Mouse (Mus musculus): Measurements from ENCODE around the gene Cox8a.

The Cox8a gene

GRCm38 (mm10) chr19:7225096-7225690, 7.8 kb upstream of the Cox8a start:
- intact Hi-C loops (cut with DNase I): no loop called here

GRCm38 (mm10) chr19:7224253-7224652, 6.8 kb upstream of the Cox8a start:
- intact Hi-C loops (cut with DNase I): no loop called here

DNA sequence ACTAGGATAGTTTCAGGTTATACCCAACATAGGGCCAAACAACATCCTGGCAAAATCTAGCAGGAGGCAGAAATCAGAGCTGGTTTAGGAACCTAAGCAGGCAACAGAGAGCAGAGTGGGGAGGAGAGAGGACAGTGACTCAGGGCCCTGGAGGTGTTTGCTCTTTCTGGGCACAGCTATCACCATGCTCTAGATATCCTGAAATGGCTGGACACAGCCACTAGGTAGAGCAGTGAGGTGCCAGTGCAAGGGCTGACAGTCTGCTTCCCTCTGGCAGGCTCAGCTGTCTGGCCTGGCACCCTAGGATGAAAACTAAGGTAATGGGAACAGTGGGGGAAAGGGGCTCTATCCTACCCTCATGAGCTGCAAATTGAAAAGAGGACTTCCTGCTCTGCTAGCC, 6.1 kb upstream of the Cox8a start:
- intact Hi-C loops (cut with DNase I): no loop called here

- intact Hi-C loops (cut with DNase I): no loop called here
Measured at GRCm38 (mm10) chr19:7222196-7222595, 4.8 kb upstream of the Cox8a start.

GRCm38 (mm10) chr19:7218753-7219152, 1.3 kb upstream of the Cox8a start:
- intact Hi-C loops (cut with DNase I): no loop called here

- intact Hi-C loops (cut with DNase I): no loop called here
Measured at GRCm38 (mm10) chr19:7217926-7218267, 481 bp upstream of the Cox8a start.

DNA sequence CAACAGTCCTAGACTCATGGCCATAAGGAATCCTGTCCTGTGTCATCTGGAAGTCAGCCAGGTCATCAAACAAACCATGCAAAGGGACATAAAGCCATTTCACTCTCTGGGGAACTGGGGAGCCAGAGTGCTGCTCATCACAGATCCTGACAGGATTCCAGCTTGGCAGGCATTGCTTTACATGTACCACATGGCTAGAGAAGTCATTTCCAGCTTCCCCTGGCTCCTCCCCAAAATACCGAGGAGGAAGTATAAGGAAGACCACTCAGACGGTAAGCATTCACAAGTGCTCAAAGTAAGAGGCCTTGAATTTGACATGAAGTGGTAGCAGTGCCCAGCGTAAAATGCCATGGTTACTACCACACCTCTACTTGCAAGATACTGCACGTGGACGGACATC, 2.9 kb downstream of the Cox8a start:
- intact Hi-C loops (cut with DNase I): no loop called here

- intact Hi-C loops (cut with DNase I): no loop called here
Measured at GRCm38 (mm10) chr19:7213010-7213409, 4.4 kb downstream of the Cox8a start.

- intact Hi-C loops (cut with DNase I): no loop called here
Measured at GRCm38 (mm10) chr19:7212216-7212615, 5.2 kb downstream of the Cox8a start.

DNA sequence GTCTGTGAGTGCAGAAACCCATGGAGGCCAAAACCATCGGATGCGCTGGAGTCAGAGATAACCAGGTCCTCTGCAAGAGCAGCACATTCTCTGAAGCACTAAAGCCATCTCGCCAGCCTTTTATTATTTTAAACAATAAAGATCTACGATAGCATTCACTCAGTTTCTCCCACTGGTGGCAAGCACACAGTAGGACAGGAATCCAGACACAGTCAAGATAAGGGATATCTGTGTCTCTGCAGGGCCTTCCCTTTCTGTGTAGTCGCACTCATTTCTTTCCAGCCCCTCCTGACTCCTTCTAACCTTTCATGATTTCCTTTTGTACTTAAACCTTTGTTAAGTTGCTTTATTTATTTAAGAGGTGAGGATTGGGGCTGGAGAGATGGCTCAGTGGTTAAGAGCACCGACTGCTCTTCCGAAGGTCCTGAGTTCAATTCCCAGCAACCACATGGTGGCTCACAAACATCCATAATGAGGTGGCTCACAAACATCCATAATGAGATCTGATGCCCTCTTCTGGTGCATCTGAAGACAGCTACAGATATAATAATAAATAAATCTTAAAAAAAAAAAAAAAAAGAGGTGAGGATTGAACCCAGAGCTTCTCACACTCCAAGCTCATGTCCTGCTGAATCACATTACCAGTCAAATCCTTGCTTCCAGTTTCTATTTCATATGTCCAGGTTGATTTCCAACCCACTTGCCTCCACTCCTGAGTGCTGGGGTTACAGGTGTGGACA, 7.3 kb downstream of the Cox8a start:
- intact Hi-C loops (cut with DNase I): no loop called here

GRCm38 (mm10) chr19:7205753-7206736, 11.4 kb downstream of the Cox8a start, which contains the start of gene Otub1:
Otub1 (minus strand) TSS chr19:7206316.
- intact Hi-C loops (cut with DNase I): no loop called here

DNA sequence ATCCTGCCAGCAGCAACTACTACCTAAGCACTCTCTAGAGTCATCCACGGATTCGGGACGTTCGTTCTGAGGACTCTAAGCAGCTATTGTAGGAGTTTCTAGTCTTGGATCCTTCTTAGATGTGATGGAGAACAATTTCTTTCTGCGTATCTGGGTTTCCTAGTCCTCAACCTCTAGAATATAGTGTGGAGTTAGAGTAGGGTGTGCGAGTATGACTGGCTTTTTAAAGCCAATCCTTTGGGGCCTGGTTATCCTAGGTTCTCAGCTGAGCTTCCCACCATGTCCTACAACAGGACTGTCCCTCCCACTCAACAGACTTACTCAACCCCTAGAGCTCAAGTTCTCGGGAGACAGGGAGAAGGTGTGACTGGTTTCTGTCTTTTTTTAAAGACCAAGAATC, 12.1 kb downstream of the Cox8a start:
- intact Hi-C loops (cut with DNase I): no loop called here

GRCm38 (mm10) chr19:7204898-7205297, 12.5 kb downstream of the Cox8a start:
- intact Hi-C loops (cut with DNase I): no loop called here

GRCm38 (mm10) chr19:7200427-7200826, 17.0 kb downstream of the Cox8a start:
- intact Hi-C loops (cut with DNase I): no loop called here

- intact Hi-C loops (cut with DNase I): no loop called here
Measured at GRCm38 (mm10) chr19:7199089-7199488, 18.3 kb downstream of the Cox8a start.

- intact Hi-C loops (cut with DNase I): no loop called here
Measured at GRCm38 (mm10) chr19:7197445-7197844, 20.0 kb downstream of the Cox8a start.

GRCm38 (mm10) chr19:7196741-7197270, 20.6 kb downstream of the Cox8a start:
- intact Hi-C loops (cut with DNase I): loop anchor here (1.0 kb wide), 1 partner anchor 130 kb away; no protein-coding TSS in a partner anchor

GRCm38 (mm10) chr19:7195900-7196728, 21.3 kb downstream of the Cox8a start:
- intact Hi-C loops (cut with DNase I): loop anchor here (1.0 kb wide), 1 partner anchor 129 kb away; no protein-coding TSS in a partner anchor

- intact Hi-C loops (cut with DNase I): no loop called here
Measured at GRCm38 (mm10) chr19:7192561-7192967, 24.9 kb downstream of the Cox8a start.

- intact Hi-C loops (cut with DNase I): no loop called here
Measured at GRCm38 (mm10) chr19:7191639-7192038, 25.8 kb downstream of the Cox8a start.

DNA sequence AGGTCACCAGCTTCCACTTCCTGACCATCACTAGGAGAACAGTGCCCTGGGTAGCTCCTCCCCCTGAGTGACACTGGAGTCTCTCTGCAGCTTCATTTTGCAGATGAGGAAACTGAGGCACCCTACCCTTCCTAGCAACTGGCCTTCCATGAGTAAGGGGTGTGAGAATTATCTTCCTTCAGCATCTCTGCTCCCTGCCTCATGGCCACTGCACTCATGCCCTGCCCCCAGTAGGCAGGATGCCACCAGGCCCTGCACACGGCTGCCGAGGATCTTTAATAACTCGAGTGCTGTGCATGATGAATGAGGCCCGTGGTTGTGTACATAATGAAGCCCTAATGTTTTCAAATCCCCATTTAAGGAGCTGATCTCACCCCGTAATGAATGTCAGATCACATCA, 26.4 kb downstream of the Cox8a start:
- intact Hi-C loops (cut with DNase I): no loop called here

All from adrenal gland (tissue).